Mouse (Mus musculus) midbrain, embryonic 12.5 days (tissue): ENCODE measurements around the gene Atrx. TPM values are rescaled to one million over a fixed set of nuclear protein-coding genes. Genes with fewer than 3 reads are reported as not detected.
"Not testable (repeated sequence)": the region's sequence is repeated elsewhere in the genome, so short reads cannot be mapped to it uniquely, and the experiment has no call there.

Source experiments
- ATAC-seq: fragments of 200-750 bp; cut with Nextera tagmentation; 2 replicates; pipeline ENCODE4 v1.8.0; 2017; ENCODE audit warnings: low read depth, moderate TSS enrichment, moderate library complexity; ENCODE audit not compliant: low FRiP score
- H3K27ac ChIP-seq: fragments of 300-500 bp; sonication (generic); replicated peaks from 2 replicates; pipeline ENCODE4 v1.5.1; 2016; ENCODE audit warnings: mild to moderate bottlenecking
- H3K27me3 ChIP-seq: fragments of 300-500 bp; sonication (generic); 2 replicates; pipeline ENCODE4 v1.6.1; 2016; ENCODE audit warnings: mild to moderate bottlenecking
- H3K36me3 ChIP-seq: fragments of 300-500 bp; sonication (generic); 2 replicates; pipeline ENCODE4 v1.6.1; 2016
- H3K4me1 ChIP-seq: fragments of 300-500 bp; sonication (generic); 2 replicates; pipeline ENCODE4 v1.6.1; 2016
- H3K4me2 ChIP-seq: fragments of 300-500 bp; sonication (generic); replicated peaks from 2 replicates; pipeline ENCODE4 v1.6.1; 2016; ENCODE audit warnings: mild to moderate bottlenecking, moderate library complexity
- H3K4me3 ChIP-seq: fragments of 300-500 bp; sonication (generic); 2 replicates; pipeline ENCODE4 v1.5.1; 2016; ENCODE audit warnings: mild to moderate bottlenecking
- H3K9ac ChIP-seq: fragments of 300-500 bp; sonication (generic); replicated peaks from 2 replicates; pipeline ENCODE4 v1.6.1; 2016; ENCODE audit warnings: mild to moderate bottlenecking, moderate library complexity
- H3K9me3 ChIP-seq: fragments of 300-500 bp; sonication (generic); 2 replicates; pipeline ENCODE4 v1.6.1; 2016; ENCODE audit warnings: mild to moderate bottlenecking
- WGBS: fragments of 180-500 bp; shearing (Covaris S2); methylation state at CpG from one replicate; pipeline ENCODE4 v1.1.7; 2016; 5-methylcytosine and 5-hydroxymethylcytosine counted together
- polyA plus RNA-seq: library from polyadenylated mRNA; unstranded; fragments of >200 nt; fragmentation: Nextera tagmentation; extraction: Ambion mirVana; gene quantifications from 2 replicates; pipeline ENCODE4 v1.2.1, GENCODE M21; 2016

Gene Atrx
- polyA plus RNA-seq, 1 experiment from 2014 or later: 235 TPM

DNA sequence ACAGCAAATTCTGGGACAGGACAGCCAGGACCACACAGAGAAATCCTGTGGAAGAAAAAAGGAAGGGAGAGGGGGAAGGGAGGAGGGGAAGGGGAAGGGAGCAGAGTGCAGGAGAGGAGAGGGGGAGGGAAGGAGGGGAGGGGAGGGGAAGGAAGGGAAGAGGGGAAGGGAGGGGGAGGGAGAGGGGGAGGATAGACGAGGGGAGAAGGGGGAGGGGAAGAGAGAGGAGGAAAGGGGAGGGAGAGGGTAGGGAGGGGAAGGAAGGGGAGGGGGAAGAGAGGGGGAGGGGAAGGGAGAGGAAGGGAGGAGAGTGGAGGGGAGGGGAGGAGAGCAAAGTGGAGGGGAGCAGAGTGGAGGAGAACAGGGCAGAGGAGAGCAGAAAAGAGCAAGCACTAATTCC lies 5.3 kb downstream of the Atrx start:
- Histone ChIP-seq H3K9ac (no peak overlapping the region), H3K36me3 (no peaks in the 10 kb centered on the region), H3K27ac (no peak overlapping the region), H3K4me3 (no peak overlapping the region), H3K9me3 (no peaks in the 10 kb centered on the region), H3K4me1 (0 out of 2 replicates have a peak, but pooled peaks cover 4% of the 10 kb centered on the region), H3K27me3 (no peaks in the 10 kb centered on the region), H3K4me2 (no peak overlapping the region)
- no CpG with 5 or more reads among the region's 1 CpGs for WGBS
- no peak for ATAC-seq

DNA sequence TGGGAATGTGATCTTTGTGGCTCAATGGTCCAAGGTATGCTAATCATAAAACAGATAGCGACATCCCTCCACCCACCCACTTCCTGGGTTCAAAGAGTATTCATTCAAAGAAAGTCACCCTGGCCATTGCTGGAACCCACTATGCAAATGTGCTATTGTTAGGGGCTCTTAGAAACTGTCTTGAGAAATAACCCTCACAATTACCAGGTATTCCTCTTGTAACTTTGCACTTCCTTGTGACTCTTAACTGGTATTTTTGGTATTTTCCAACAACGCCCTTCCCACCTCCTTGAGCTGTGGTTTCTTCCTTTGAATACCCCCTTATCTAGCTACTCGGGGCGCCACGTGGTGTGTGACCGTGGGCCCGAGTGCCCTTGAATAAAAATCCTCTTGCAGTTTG lies 6.2 kb downstream of the Atrx start:
- 91% methylated on average over 7 of the region's 7 CpGs for WGBS
- ATAC-seq, H3K9me3 ChIP-seq, H3K4me1 ChIP-seq, H3K27me3 ChIP-seq, H3K4me2 ChIP-seq, H3K9ac ChIP-seq, H3K36me3 ChIP-seq, H3K27ac ChIP-seq, H3K4me3 ChIP-seq: not testable (repeated sequence)

DNA sequence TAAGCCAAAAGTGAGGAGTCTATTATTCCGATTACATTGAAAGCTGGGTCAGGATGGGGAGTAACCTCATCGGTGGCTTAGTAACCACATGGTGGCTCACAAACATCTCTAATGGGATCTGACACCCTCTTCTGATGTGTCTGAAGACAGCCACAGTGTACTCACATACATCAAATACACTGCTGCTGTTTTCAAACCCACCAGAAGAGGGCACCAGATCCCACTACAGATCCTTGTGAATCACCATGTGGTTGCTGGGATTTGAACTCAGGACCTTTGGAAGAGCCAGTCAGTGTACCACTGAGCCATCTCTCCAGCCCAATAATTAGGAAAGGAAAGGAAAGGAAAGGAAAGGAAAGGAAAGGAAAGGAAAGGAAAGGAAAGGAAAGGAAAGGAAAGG lies 7.8 kb downstream of the Atrx start:
- Histone ChIP-seq H3K36me3 (no peaks in the 10 kb centered on the region), H3K9ac (no peak overlapping the region), H3K4me3 (no peak overlapping the region), H3K27me3 (no peaks in the 10 kb centered on the region), H3K27ac (no peak overlapping the region), H3K9me3 (no peaks in the 10 kb centered on the region), H3K4me1 (no peaks in the 10 kb centered on the region), H3K4me2 (no peak overlapping the region)
- ATAC-seq: no peak
- 80% methylated on average over 2 of the region's 2 CpGs for WGBS

DNA sequence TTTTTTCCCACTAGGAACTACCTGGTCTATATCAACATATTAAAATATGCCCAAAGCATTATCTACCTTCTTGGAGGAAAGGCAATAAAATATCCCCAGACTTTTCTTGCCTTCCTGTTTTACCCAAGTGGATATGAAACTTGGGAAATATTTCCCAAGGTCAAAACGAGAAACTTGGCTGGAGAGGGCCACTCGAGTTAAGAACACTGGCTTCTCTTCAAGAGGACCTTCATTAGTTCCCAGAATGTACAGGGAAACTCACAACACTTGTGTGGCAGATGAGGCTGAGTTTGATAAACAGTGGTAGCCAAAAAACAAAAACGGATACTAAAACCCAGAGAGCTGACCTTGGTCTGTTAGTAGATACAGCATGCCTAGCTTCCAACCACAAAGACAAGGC lies 17.5 kb downstream of the Atrx start:
- Histone ChIP-seq H3K4me1 (no peaks in the 10 kb centered on the region), H3K27me3 (no peaks in the 10 kb centered on the region), H3K4me2 (no peak overlapping the region), H3K27ac (no peak overlapping the region), H3K4me3 (no peak overlapping the region), H3K36me3 (no peaks in the 10 kb centered on the region), H3K9me3 (no peaks in the 10 kb centered on the region), H3K9ac (no peak overlapping the region)
- no peak for ATAC-seq
- WGBS: 76% methylated on average over 3 of the region's 3 CpGs

DNA sequence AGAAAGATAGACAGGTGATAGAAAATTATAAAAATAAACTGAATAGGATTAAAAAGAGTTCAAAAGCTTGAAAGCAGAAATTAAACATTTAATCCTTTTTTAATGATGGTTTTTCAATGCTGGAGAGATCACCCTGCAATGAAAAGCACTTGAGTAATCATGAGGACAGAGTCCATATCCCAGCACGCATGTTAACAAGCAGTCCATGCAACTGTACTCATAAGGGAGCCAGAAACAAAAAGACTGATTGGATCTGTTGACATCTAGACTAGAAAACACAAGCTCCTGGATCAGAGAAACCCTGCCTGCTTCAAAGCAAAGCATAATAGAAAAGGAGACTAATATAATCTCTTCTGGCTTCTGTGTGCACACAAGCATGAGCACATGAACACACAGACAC lies 27.6 kb downstream of the Atrx start:
- Histone ChIP-seq H3K27ac (no peak overlapping the region), H3K36me3 (no peaks in the 10 kb centered on the region; the same call in 1 of the 2 replicates), H3K4me1 (no peaks in the 10 kb centered on the region), H3K4me2 (no peak overlapping the region), H3K4me3 (no peak overlapping the region), H3K9ac (no peak overlapping the region), H3K27me3 (no peaks in the 10 kb centered on the region), H3K9me3 (no peaks in the 10 kb centered on the region)
- 81% methylated on average over 1 of the region's 1 CpGs for WGBS
- ATAC-seq: no peak

DNA sequence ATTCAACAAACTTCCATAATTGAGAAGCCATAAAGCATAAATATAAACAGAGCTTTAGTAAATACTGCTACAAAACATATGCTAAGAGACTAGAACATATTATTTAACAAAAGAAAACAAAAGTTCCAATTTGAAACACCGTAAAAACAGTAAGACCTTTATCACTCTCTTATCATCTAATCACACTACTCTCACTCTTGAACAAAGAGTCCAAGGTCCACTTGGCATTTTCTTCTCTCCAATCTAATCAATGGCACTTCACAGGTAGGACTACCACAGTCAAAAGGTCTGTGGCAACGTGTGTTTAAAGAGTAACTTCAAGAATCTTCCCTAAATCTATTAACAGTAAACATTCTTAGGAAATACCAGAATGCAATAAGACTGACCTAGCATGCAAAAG lies 42.3 kb downstream of the Atrx start:
- Histone ChIP-seq H3K4me3 (no peak overlapping the region), H3K9me3 (no peaks in the 10 kb centered on the region), H3K27me3 (no peaks in the 10 kb centered on the region), H3K27ac (no peak overlapping the region), H3K9ac (no peak overlapping the region), H3K36me3 (no peaks in the 10 kb centered on the region), H3K4me2 (no peak overlapping the region), H3K4me1 (no peaks in the 10 kb centered on the region)
- ATAC-seq: no peak
- 89% methylated on average over 2 of the region's 2 CpGs for WGBS

DNA sequence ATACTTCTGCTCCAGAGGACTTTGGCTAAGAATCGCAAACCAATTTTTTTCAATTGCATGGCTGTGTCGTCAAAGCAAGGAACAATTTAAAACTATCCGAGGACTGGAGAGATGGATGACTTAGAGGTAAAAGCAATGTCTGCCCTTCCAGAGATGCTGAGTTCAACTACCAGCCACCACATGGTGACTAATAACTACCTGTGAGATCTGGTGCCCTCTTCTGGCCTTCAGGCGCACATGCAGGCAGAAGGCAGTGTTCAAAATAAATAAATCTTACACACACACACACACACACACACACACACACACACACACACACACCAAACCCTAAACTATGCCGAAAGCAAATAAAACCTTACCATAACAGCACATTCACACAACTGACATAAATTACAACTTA lies 64.8 kb downstream of the Atrx start:
- Histone ChIP-seq H3K27ac (no peak overlapping the region), H3K27me3 (no peaks in the 10 kb centered on the region), H3K36me3 (0 out of 2 replicates have a peak, but pooled peaks cover 6% of the 10 kb centered on the region), H3K4me3 (no peak overlapping the region), H3K4me2 (no peak overlapping the region), H3K9me3 (no peaks in the 10 kb centered on the region), H3K9ac (no peak overlapping the region), H3K4me1 (no peaks in the 10 kb centered on the region)
- no peak for ATAC-seq
- 88% methylated on average over 5 of the region's 5 CpGs for WGBS

DNA sequence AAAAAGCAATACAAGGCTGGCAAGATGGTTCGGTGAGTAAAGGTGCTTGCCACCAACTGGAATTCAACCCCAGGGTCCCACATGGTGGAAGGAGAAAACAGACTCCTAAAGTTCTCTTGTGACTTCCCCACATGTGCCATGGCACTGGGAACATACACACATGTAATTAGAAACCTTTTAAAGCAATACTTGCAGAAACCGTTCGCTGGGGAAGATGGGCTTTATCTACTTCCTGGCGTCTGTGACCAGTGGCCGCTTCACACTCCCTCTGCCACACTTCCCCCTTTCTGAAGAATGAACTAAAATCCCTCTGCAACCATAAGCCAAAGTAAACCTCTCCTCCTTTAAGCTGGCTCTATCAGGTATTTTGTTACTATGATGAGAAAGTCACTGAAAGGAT lies 104.7 kb downstream of the Atrx start:
- H3K4me2 ChIP-seq: no peak overlapping the region
- no peaks in the 10 kb centered on the region for H3K9me3 ChIP-seq
- no peak for ATAC-seq
- peaks cover 6% of the 10 kb centered on the region; the same call in 1 of the 2 replicates for H3K36me3 ChIP-seq
- WGBS: 88% methylated on average over 5 of the region's 5 CpGs
- H3K4me3 ChIP-seq: no peak overlapping the region
- no peaks in the 10 kb centered on the region for H3K4me1 ChIP-seq
- H3K27ac ChIP-seq: no peak overlapping the region
- peaks cover 16% of the 10 kb centered on the region; the same call in 1 of the 2 replicates for H3K27me3 ChIP-seq
- H3K9ac ChIP-seq: no peak overlapping the region

DNA sequence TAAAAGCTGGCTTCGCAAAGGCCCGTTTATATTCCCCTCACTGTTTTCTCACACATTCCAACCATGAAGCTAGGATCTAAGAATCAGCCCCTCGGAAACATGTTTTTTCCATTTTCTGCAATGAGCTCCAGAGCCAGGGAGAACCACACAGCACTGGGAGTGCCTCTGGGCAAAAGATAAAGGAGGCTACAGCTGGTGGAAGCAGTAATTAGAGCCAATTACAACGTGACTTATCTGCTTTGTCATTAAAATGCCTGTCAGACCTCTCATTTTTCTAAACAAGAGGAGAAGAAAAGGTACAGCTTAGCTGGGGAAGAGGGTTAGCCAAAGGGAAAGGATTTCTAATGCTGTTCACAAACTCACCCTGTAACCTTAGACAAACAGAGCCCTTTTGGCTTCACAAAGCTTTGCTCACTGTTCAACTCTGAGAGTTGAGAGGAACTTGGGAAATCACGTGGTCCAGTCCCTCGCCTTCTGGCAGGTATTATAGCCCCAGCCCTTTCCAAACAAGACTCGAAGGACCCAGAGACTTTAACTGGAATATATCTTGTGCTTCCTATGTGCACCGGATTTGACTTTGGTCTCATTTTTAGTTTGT lies 134.3 kb downstream of the Atrx start:
- H3K36me3 ChIP-seq: no peaks in the 10 kb centered on the region
- no peaks in the 10 kb centered on the region for H3K9me3 ChIP-seq
- no peak overlapping the region for H3K4me2 ChIP-seq
- no peak overlapping the region for H3K9ac ChIP-seq
- 57% methylated on average over 8 of the region's 8 CpGs for WGBS
- no peaks in the 10 kb centered on the region; the same call in 1 of the 2 replicates for H3K27me3 ChIP-seq
- no peak overlapping the region for H3K4me3 ChIP-seq
- H3K4me1 ChIP-seq: no peaks in the 10 kb centered on the region
- no peak overlapping the region for H3K27ac ChIP-seq
- ATAC-seq: peak; percentile 44; the same call in 1 of the 2 replicates

DNA sequence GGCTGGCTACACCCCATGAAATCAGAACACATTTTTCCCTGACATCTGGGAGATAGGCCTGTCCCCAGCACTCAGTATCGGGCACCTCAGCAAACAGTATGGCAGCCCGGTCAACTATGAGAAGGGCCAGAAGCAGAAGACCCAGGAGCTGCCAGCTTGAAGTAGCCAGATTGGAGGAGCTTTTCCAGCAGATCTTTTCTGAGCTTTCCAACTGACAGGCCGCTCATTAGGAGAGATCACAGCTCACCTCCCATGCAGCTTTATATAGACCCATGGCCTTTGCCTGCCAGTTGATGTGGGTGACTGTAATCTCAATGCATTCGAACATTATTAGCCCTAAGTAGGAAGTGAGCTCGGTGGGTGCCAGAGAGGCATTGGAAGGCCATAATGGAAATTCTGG lies 155.9 kb downstream of the Atrx start:
- H3K4me3 ChIP-seq: no peak overlapping the region
- no peak overlapping the region for H3K9ac ChIP-seq
- 90% methylated on average over 5 of the region's 5 CpGs for WGBS
- H3K27ac ChIP-seq: no peak overlapping the region
- ATAC-seq: no peak
- no peaks in the 10 kb centered on the region for H3K4me1 ChIP-seq
- no peaks in the 10 kb centered on the region for H3K9me3 ChIP-seq
- H3K36me3 ChIP-seq: no peaks in the 10 kb centered on the region
- no peak overlapping the region for H3K4me2 ChIP-seq
- peaks cover 21% of the 10 kb centered on the region for H3K27me3 ChIP-seq

DNA sequence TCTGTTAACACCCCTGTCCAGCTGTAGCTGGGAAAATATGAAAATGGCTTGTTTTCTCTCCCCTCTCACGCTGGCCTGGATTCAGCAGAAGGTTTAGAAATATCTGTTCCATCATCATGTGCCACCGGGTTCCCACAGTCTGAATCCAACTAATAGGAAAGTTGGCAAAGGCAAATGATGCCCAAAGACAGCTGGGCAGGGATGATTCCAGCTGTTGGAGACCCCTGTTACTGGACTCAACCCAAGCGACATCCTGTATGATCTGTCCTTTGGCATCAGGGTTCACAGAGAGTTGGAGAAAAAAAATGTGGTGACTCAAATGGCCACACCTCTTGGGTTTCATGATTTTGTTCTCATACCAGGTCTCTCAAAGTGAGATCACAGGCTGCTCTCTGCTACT lies 161.3 kb downstream of the Atrx start:
- Histone ChIP-seq H3K27ac (no peak overlapping the region), H3K4me3 (no peak overlapping the region), H3K4me2 (no peak overlapping the region), H3K36me3 (no peaks in the 10 kb centered on the region), H3K27me3 (peaks cover 49% of the 10 kb centered on the region), H3K4me1 (peaks cover 2% of the 10 kb centered on the region; the same call in 1 of the 2 replicates), H3K9me3 (no peaks in the 10 kb centered on the region), H3K9ac (no peak overlapping the region)
- ATAC-seq: no peak
- WGBS: 73% methylated on average over 3 of the region's 3 CpGs

DNA sequence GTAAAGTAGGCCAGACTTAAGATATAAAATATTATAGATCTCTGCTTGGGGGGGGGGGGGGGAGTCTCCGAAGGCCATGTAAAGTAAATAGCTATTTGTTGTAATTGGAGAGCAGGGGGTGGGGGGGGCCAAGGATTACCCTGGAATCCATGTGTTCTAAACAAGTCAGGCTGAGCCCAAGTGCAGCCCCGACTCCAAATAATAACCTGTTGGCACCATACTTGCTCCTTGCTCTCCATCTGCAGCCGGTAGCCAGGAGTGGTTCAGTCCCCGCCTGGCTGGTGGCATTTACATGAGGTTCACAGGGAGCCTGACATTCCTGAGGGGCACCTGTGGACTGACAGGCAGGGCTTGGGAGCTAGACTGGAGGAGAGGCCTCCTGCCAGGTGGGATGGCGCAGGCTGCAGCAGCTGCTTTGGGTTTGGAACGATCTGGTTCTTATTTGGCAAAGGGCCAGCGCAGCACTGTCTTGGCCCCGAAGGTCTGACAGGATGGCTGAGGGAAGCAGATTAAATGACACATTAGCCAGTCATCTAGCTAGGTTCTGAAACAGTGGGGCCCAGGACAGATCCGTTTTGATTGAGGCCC lies 161.9 kb downstream of the Atrx start:
- H3K9me3 ChIP-seq: no peaks in the 10 kb centered on the region
- H3K9ac ChIP-seq: no peak overlapping the region
- no peaks in the 10 kb centered on the region for H3K36me3 ChIP-seq
- H3K27me3 ChIP-seq: peaks cover 56% of the 10 kb centered on the region
- no peak overlapping the region for H3K4me3 ChIP-seq
- peaks cover 2% of the 10 kb centered on the region; the same call in 1 of the 2 replicates for H3K4me1 ChIP-seq
- no peak overlapping the region for H3K27ac ChIP-seq
- H3K4me2 ChIP-seq: no peak overlapping the region
- 45% methylated on average over 9 of the region's 9 CpGs for WGBS
- no peak for ATAC-seq

DNA sequence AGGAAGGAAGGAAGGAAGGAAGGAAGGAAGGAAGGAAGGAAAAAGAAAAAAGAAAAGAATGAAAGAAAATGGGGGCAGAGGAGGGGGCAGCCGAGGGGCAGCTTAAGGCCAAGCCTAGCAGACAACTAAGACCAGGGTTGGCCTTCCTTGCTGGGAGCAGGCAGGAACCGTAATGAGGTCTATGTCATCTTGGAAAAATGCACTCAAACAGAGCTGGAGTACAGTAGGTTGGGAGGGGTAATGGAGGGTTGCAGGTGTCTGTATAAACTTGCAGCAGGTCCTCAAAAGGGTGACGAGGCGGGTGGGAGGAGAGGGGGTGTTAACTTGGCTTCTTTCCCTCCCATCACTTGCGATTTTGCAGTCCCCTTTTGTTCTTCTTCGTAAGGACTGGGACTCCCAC lies 163.2 kb downstream of the Atrx start:
- H3K9ac ChIP-seq: no peak overlapping the region
- no peaks in the 10 kb centered on the region for H3K36me3 ChIP-seq
- H3K4me3 ChIP-seq: no peak overlapping the region
- peaks cover 2% of the 10 kb centered on the region; the same call in 1 of the 2 replicates for H3K4me1 ChIP-seq
- H3K9me3 ChIP-seq: no peaks in the 10 kb centered on the region
- peaks cover 58% of the 10 kb centered on the region for H3K27me3 ChIP-seq
- WGBS: 52% methylated on average over 2 of the region's 6 CpGs
- no peak overlapping the region for H3K27ac ChIP-seq
- no peak for ATAC-seq
- no peak overlapping the region for H3K4me2 ChIP-seq
